Mouse (Mus musculus): ENCODE measurements around the gene Gpr146.

DNA sequence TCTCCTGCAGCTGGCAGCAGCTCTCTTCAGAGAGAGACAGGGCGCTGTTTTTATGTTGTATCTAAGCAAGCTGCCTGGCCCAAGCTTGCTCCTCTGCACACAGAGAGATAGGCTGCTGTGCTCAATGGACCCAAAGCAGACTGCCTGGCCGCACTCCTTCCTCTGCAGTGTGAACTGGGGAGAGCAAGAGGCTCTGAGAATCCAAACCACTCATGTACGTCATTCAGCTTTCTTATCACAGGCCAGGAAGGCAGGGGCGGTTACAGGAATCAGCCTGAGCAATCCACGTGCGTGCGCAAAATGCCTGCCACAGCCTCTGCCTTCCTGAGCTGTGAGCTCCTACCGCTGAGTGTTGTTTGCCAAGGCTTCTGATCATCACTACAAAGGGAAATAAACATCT, 5.3 kb downstream of the Gpr146 start:
- TF ChIP-seq CTCF (IDR thresholded peaks at IDR 0.05; ENCODE audit: low read depth) (no peak), EP300 (IDR thresholded peaks at IDR 0.05; ENCODE audit: low read depth) (peak; percentile 87)

Measured in heart, postnatal 0 days (tissue).